Mouse (Mus musculus): ENCODE data around the gene Cfap97. TPM values are rescaled to one million over a fixed set of nuclear protein-coding genes. Genes with fewer than 3 reads are reported as not detected.
A peak's percentile ranks its signal among the peaks of the same experiment; 100 is the strongest.

The Cfap97 gene
- total RNA-seq, 1 experiment = 7.4 TPM

GRCm38 (mm10) chr8:46204974-46205640 lies 53.5 kb downstream of the Cfap97 start:
- no peaks in the 10 kb centered on the region for H3K9me3 ChIP-seq (ENCODE audit: control insufficient read depth, insufficient read depth, low read depth, low read length)
- H3K4me3 ChIP-seq (ENCODE audit: insufficient read depth in 1 of 2, low read depth in 1 of 2, low read length in 2 of 2, poor library complexity in 1 of 2, severe bottlenecking in 1 of 2) = no peak overlapping the region
- TF ChIP-seq ZC3H11A (IDR thresholded peaks at IDR 0.05; ENCODE audit: borderline replicate concordance, low read depth, low read length) (no peak), CHD2 (IDR thresholded peaks at IDR 0.05; ENCODE audit: low read depth, low read length) (no peak), ZNF384 (IDR thresholded peaks at IDR 0.05; ENCODE audit: low read depth, low read length) (no peak), HCFC1 (IDR thresholded peaks at IDR 0.05; ENCODE audit: borderline replicate concordance, insufficient read depth, low read length) (no peak), MAFK (IDR thresholded peaks at IDR 0.05; ENCODE audit: insufficient read depth, low read depth, low read length) (no peak)
- H3K9ac ChIP-seq (ENCODE audit: insufficient read depth, low read depth, low read length, poor library complexity, severe bottlenecking) = no peak overlapping the region
- H3K36me3 ChIP-seq (ENCODE audit: control insufficient read depth, insufficient read depth, low read length, poor library complexity, severe bottlenecking) = peaks cover 26% of the 10 kb centered on the region
- H3K27ac ChIP-seq (ENCODE audit: insufficient read depth, low read depth, low read length, poor library complexity, severe bottlenecking) = peak overlapping the region; percentile 54; the same call in 1 of the 2 replicates
- DNase-seq (ENCODE audit: low read depth, low spot score) = no peak
- in situ Hi-C loops (cut with MboI; ENCODE audit: low sequenced_read_pairs in 2 of 2, unreplicated experiment in 2 of 2) = no loop called here
- peaks cover 0 to 9% of the 10 kb centered on the region in 2 experiments; a peak in 1 of 4 replicates for H3K4me1 ChIP-seq (ENCODE audit: control insufficient read depth in 2 of 2, insufficient read depth in 2 of 2, low read length in 2 of 2, poor library complexity in 1 of 2)

- H3K9me3 ChIP-seq (ENCODE audit: control insufficient read depth, insufficient read depth, low read depth, low read length) = no peaks in the 10 kb centered on the region
- TF ChIP-seq MAFK (IDR thresholded peaks at IDR 0.05; ENCODE audit: insufficient read depth, low read depth, low read length) (no peak), HCFC1 (IDR thresholded peaks at IDR 0.05; ENCODE audit: borderline replicate concordance, insufficient read depth, low read length) (no peak), CHD2 (IDR thresholded peaks at IDR 0.05; ENCODE audit: low read depth, low read length) (no peak), ZC3H11A (IDR thresholded peaks at IDR 0.05; ENCODE audit: borderline replicate concordance, low read depth, low read length) (no peak), ZNF384 (IDR thresholded peaks at IDR 0.05; ENCODE audit: low read depth, low read length) (no peak)
These were observed 54.5 kb downstream of the Cfap97 start for GRCm38 (mm10) chr8:46206107-46206506.

GRCm38 (mm10) chr8:46208354-46208753 lies 56.8 kb downstream of the Cfap97 start:
- Histone ChIP-seq H3K4me3 (ENCODE audit: insufficient read depth in 1 of 2, low read depth in 1 of 2, low read length in 2 of 2, poor library complexity in 1 of 2, severe bottlenecking in 1 of 2) (peak overlapping the region in 1 of 2 experiments; percentile 17; a peak in 1 of 4 replicates), H3K9ac (ENCODE audit: insufficient read depth, low read depth, low read length, poor library complexity, severe bottlenecking) (no peak overlapping the region), H3K27ac (ENCODE audit: insufficient read depth, low read depth, low read length, poor library complexity, severe bottlenecking) (no peak overlapping the region), H3K36me3 (ENCODE audit: control insufficient read depth, insufficient read depth, low read length, poor library complexity, severe bottlenecking) (peaks cover 26% of the 10 kb centered on the region), H3K4me1 (ENCODE audit: control insufficient read depth in 2 of 2, insufficient read depth in 2 of 2, low read length in 2 of 2, poor library complexity in 1 of 2) (peaks cover 0 to 12% of the 10 kb centered on the region in 2 experiments; a peak in 3 of 4 replicates), H3K9me3 (ENCODE audit: control insufficient read depth, insufficient read depth, low read depth, low read length) (no peaks in the 10 kb centered on the region)
- in situ Hi-C loops (cut with MboI; ENCODE audit: low sequenced_read_pairs in 2 of 2, unreplicated experiment in 2 of 2) = no loop called here
- TF ChIP-seq MAFK (IDR thresholded peaks at IDR 0.05; ENCODE audit: insufficient read depth, low read depth, low read length) = no peak
- no peak for TF ChIP-seq HCFC1 (IDR thresholded peaks at IDR 0.05; ENCODE audit: borderline replicate concordance, insufficient read depth, low read length)
- no peak for TF ChIP-seq ZC3H11A (IDR thresholded peaks at IDR 0.05; ENCODE audit: borderline replicate concordance, low read depth, low read length)
- no peak for TF ChIP-seq CHD2 (IDR thresholded peaks at IDR 0.05; ENCODE audit: low read depth, low read length)
- no peak for TF ChIP-seq ZNF384 (IDR thresholded peaks at IDR 0.05; ENCODE audit: low read depth, low read length)
- no peak for DNase-seq (ENCODE audit: low read depth, low spot score)

More at GRCm38 (mm10) chr8:46206107-46206506, 54.5 kb downstream of the Cfap97 start:
- peaks cover 0 to 9% of the 10 kb centered on the region in 2 experiments; a peak in 1 of 4 replicates for H3K4me1 ChIP-seq (ENCODE audit: control insufficient read depth in 2 of 2, insufficient read depth in 2 of 2, low read length in 2 of 2, poor library complexity in 1 of 2)
- peaks cover 26% of the 10 kb centered on the region for H3K36me3 ChIP-seq (ENCODE audit: control insufficient read depth, insufficient read depth, low read length, poor library complexity, severe bottlenecking)
- in situ Hi-C loops (cut with MboI; ENCODE audit: low sequenced_read_pairs in 2 of 2, unreplicated experiment in 2 of 2) = no loop called here
- DNase-seq (ENCODE audit: low read depth, low spot score) = no peak
- H3K27ac ChIP-seq (ENCODE audit: insufficient read depth, low read depth, low read length, poor library complexity, severe bottlenecking) = no peak overlapping the region
- no peak overlapping the region for H3K4me3 ChIP-seq (ENCODE audit: insufficient read depth in 1 of 2, low read depth in 1 of 2, low read length in 2 of 2, poor library complexity in 1 of 2, severe bottlenecking in 1 of 2)
- no peak overlapping the region for H3K9ac ChIP-seq (ENCODE audit: insufficient read depth, low read depth, low read length, poor library complexity, severe bottlenecking)

- peak overlapping the region; percentile 28; the same call in 1 of the 2 replicates for H3K9ac ChIP-seq (ENCODE audit: insufficient read depth, low read depth, low read length, poor library complexity, severe bottlenecking)
- H3K9me3 ChIP-seq (ENCODE audit: control insufficient read depth, insufficient read depth, low read depth, low read length) = no peaks in the 10 kb centered on the region
- peak overlapping the region in 1 of 2 experiments; percentile 30; a peak in 1 of 4 replicates for H3K4me3 ChIP-seq (ENCODE audit: insufficient read depth in 1 of 2, low read depth in 1 of 2, low read length in 2 of 2, poor library complexity in 1 of 2, severe bottlenecking in 1 of 2)
- no peak overlapping the region for H3K27ac ChIP-seq (ENCODE audit: insufficient read depth, low read depth, low read length, poor library complexity, severe bottlenecking)
- peaks cover 0 to 15% of the 10 kb centered on the region in 2 experiments; a peak in 3 of 4 replicates for H3K4me1 ChIP-seq (ENCODE audit: control insufficient read depth in 2 of 2, insufficient read depth in 2 of 2, low read length in 2 of 2, poor library complexity in 1 of 2)
- peaks cover 26% of the 10 kb centered on the region for H3K36me3 ChIP-seq (ENCODE audit: control insufficient read depth, insufficient read depth, low read length, poor library complexity, severe bottlenecking)
- TF ChIP-seq ZC3H11A (IDR thresholded peaks at IDR 0.05; ENCODE audit: borderline replicate concordance, low read depth, low read length) (no peak), ZNF384 (IDR thresholded peaks at IDR 0.05; ENCODE audit: low read depth, low read length) (no peak), HCFC1 (IDR thresholded peaks at IDR 0.05; ENCODE audit: borderline replicate concordance, insufficient read depth, low read length) (no peak), MAFK (IDR thresholded peaks at IDR 0.05; ENCODE audit: insufficient read depth, low read depth, low read length) (no peak), CHD2 (IDR thresholded peaks at IDR 0.05; ENCODE audit: low read depth, low read length) (no peak)
- in situ Hi-C loops (cut with MboI; ENCODE audit: low sequenced_read_pairs in 2 of 2, unreplicated experiment in 2 of 2) = no loop called here
- DNase-seq (ENCODE audit: low read depth, low spot score) = no peak
These were observed 57.5 kb downstream of the Cfap97 start for GRCm38 (mm10) chr8:46209057-46209456.

Data from ES-E14 (cell line).